Mouse (Mus musculus): ENCODE data around the gene 2210408I21Rik.

DNA sequence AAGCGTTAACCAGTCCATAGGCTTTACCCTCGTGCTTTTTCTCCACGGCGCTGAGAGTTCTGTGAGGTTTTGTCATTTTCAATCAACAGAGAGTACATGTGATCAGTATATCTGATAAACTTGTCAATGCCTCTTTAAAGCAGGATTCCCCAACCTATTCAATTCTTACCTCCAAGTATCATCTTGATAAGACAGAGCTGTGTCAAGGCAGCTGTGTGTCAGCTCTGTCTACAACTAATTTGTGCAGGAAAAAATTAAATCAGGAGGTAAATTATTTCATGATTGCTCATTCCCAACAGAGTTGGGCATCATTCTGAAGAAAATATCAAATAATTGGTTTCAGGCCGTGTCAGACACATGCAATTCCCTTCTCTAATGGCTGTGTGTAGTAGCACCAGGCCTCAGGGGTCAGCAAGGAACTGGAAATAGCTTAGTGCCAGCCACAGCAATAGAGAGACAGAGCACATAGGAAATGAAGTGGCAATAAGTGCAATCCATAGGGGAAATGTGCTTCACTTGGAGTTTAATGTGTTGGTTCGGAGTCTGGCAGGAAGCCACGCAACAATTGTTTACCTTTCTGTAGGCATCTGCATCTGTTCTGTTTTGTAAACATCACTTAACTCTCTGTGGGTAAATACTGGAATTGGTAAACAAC lies 73.6 kb downstream of the 2210408I21Rik start:
- TF ChIP-seq EP300 (IDR thresholded peaks at IDR 0.05; ENCODE audit: insufficient read depth, low read depth, low read length) (no peak), CTCF (IDR thresholded peaks at IDR 0.05; ENCODE audit: low read depth, low read length) (no peak), POLR2A (IDR thresholded peaks at IDR 0.05; ENCODE audit: insufficient read depth, low read length) (no peak)

All from ES-Bruce4 (cell line).